Mouse (Mus musculus): ENCODE measurements around the gene Rabgap1l. TPM values are rescaled to one million over a fixed set of nuclear protein-coding genes. Genes with fewer than 3 reads are reported as not detected.
"Not testable (repeated sequence)": the region's sequence is repeated elsewhere in the genome, so short reads cannot be mapped to it uniquely, and the experiment has no call there.

Rabgap1l gene
- polyA plus RNA-seq, 1 experiment from 2014 or later, result 53.5 TPM

GRCm38 (mm10) chr1:160295323-160295722 lies 497.7 kb downstream of the Rabgap1l start:
- WGBS (ENCODE audit: insufficient replicate concordance), result 76% methylated on average over 1 of the region's 1 CpGs
- Histone ChIP-seq H3K4me1 (ENCODE audit: control insufficient read depth, insufficient read depth, low read length) (0 out of 2 replicates have a peak, but pooled peaks cover 4% of the 10 kb centered on the region), H3K4me2 (no peak overlapping the region), H3K9me3 (replicated peaks; ENCODE audit: control insufficient read depth, low read length) (no peaks in the 10 kb centered on the region), H3K4me3 (ENCODE audit: low read depth, low read length) (no peak overlapping the region), H3K36me3 (ENCODE audit: control insufficient read depth, insufficient read depth, low read length) (no peaks in the 10 kb centered on the region), H3K27ac (ENCODE audit: low read depth, low read length) (no peak overlapping the region), H3K27me3 (ENCODE audit: control insufficient read depth, insufficient read depth, low read length) (no peaks in the 10 kb centered on the region), H3K9ac (ENCODE audit: low read depth, low read length) (no peak overlapping the region)
- no peak for ATAC-seq (replicated peaks; ENCODE audit: insufficient number of reproducible peaks, low FRiP score, low TSS enrichment)

GRCm38 (mm10) chr1:160293488-160293887 lies 499.5 kb downstream of the Rabgap1l start:
- Histone ChIP-seq H3K27ac (ENCODE audit: low read depth, low read length) (no peak overlapping the region), H3K4me3 (ENCODE audit: low read depth, low read length) (no peak overlapping the region), H3K9me3 (replicated peaks; ENCODE audit: control insufficient read depth, low read length) (no peaks in the 10 kb centered on the region), H3K4me2 (no peak overlapping the region), H3K36me3 (ENCODE audit: control insufficient read depth, insufficient read depth, low read length) (no peaks in the 10 kb centered on the region), H3K9ac (ENCODE audit: low read depth, low read length) (no peak overlapping the region), H3K4me1 (ENCODE audit: control insufficient read depth, insufficient read depth, low read length) (0 out of 2 replicates have a peak, but pooled peaks cover 4% of the 10 kb centered on the region), H3K27me3 (ENCODE audit: control insufficient read depth, insufficient read depth, low read length) (no peaks in the 10 kb centered on the region)
- ATAC-seq (replicated peaks; ENCODE audit: insufficient number of reproducible peaks, low FRiP score, low TSS enrichment), result no peak
- WGBS (ENCODE audit: insufficient replicate concordance), result 68% methylated on average over 3 of the region's 3 CpGs

- Histone ChIP-seq H3K9ac (ENCODE audit: low read depth, low read length) (no peak overlapping the region), H3K9me3 (replicated peaks; ENCODE audit: control insufficient read depth, low read length) (no peaks in the 10 kb centered on the region), H3K4me1 (ENCODE audit: control insufficient read depth, insufficient read depth, low read length) (0 out of 2 replicates have a peak, but pooled peaks cover under 1% of the 10 kb centered on the region), H3K36me3 (ENCODE audit: control insufficient read depth, insufficient read depth, low read length) (no peaks in the 10 kb centered on the region), H3K4me2 (no peak overlapping the region), H3K27me3 (ENCODE audit: control insufficient read depth, insufficient read depth, low read length) (no peaks in the 10 kb centered on the region), H3K27ac (ENCODE audit: low read depth, low read length) (no peak overlapping the region), H3K4me3 (ENCODE audit: low read depth, low read length) (no peak overlapping the region)
- 86% methylated on average over 2 of the region's 2 CpGs for WGBS (ENCODE audit: insufficient replicate concordance)
- no peak for ATAC-seq (replicated peaks; ENCODE audit: insufficient number of reproducible peaks, low FRiP score, low TSS enrichment)
Measured at GRCm38 (mm10) chr1:160292058-160292457, 501.0 kb downstream of the Rabgap1l start.

- H3K4me3 ChIP-seq (ENCODE audit: low read depth, low read length), result no peak overlapping the region
- WGBS (ENCODE audit: insufficient replicate concordance), result 68% methylated on average over 9 of the region's 9 CpGs
- no peak for ATAC-seq (replicated peaks; ENCODE audit: insufficient number of reproducible peaks, low FRiP score, low TSS enrichment)
- no peak overlapping the region for H3K4me2 ChIP-seq
- H3K36me3 ChIP-seq (ENCODE audit: control insufficient read depth, insufficient read depth, low read length), result no peaks in the 10 kb centered on the region
- no peaks in the 10 kb centered on the region for H3K27me3 ChIP-seq (ENCODE audit: control insufficient read depth, insufficient read depth, low read length)
- H3K4me1 ChIP-seq (ENCODE audit: control insufficient read depth, insufficient read depth, low read length), result 0 out of 2 replicates have a peak, but pooled peaks cover 7% of the 10 kb centered on the region
- no peaks in the 10 kb centered on the region for H3K9me3 ChIP-seq (replicated peaks; ENCODE audit: control insufficient read depth, low read length)
- no peak overlapping the region for H3K27ac ChIP-seq (ENCODE audit: low read depth, low read length)
- H3K9ac ChIP-seq (ENCODE audit: low read depth, low read length), result no peak overlapping the region
Measured at GRCm38 (mm10) chr1:160290242-160290641, 502.8 kb downstream of the Rabgap1l start.

- H3K27ac ChIP-seq (ENCODE audit: low read depth, low read length), result no peak overlapping the region
- H3K27me3 ChIP-seq (ENCODE audit: control insufficient read depth, insufficient read depth, low read length), result no peaks in the 10 kb centered on the region
- no peaks in the 10 kb centered on the region for H3K9me3 ChIP-seq (replicated peaks; ENCODE audit: control insufficient read depth, low read length)
- H3K4me2 ChIP-seq, result no peak overlapping the region
- no peak overlapping the region for H3K4me3 ChIP-seq (ENCODE audit: low read depth, low read length)
- 48% methylated on average over 5 of the region's 5 CpGs for WGBS (ENCODE audit: insufficient replicate concordance)
- no peak overlapping the region for H3K9ac ChIP-seq (ENCODE audit: low read depth, low read length)
- ATAC-seq (replicated peaks; ENCODE audit: insufficient number of reproducible peaks, low FRiP score, low TSS enrichment), result no peak
- H3K4me1 ChIP-seq (ENCODE audit: control insufficient read depth, insufficient read depth, low read length), result 0 out of 2 replicates have a peak, but pooled peaks cover 7% of the 10 kb centered on the region
- H3K36me3 ChIP-seq (ENCODE audit: control insufficient read depth, insufficient read depth, low read length), result no peaks in the 10 kb centered on the region
Measured at GRCm38 (mm10) chr1:160287058-160287645, 505.9 kb downstream of the Rabgap1l start.

- Histone ChIP-seq H3K9me3 (replicated peaks; ENCODE audit: control insufficient read depth, low read length) (no peaks in the 10 kb centered on the region), H3K4me3 (ENCODE audit: low read depth, low read length) (no peak overlapping the region), H3K4me2 (no peak overlapping the region), H3K27ac (ENCODE audit: low read depth, low read length) (no peak overlapping the region), H3K36me3 (ENCODE audit: control insufficient read depth, insufficient read depth, low read length) (no peaks in the 10 kb centered on the region), H3K4me1 (ENCODE audit: control insufficient read depth, insufficient read depth, low read length) (0 out of 2 replicates have a peak, but pooled peaks cover 7% of the 10 kb centered on the region), H3K9ac (ENCODE audit: low read depth, low read length) (no peak overlapping the region), H3K27me3 (ENCODE audit: control insufficient read depth, insufficient read depth, low read length) (no peaks in the 10 kb centered on the region)
- 57% methylated on average over 7 of the region's 7 CpGs for WGBS (ENCODE audit: insufficient replicate concordance)
- ATAC-seq (replicated peaks; ENCODE audit: insufficient number of reproducible peaks, low FRiP score, low TSS enrichment), result no peak
Measured at GRCm38 (mm10) chr1:160286400-160287057, 506.5 kb downstream of the Rabgap1l start.

- Histone ChIP-seq H3K4me1 (ENCODE audit: control insufficient read depth, insufficient read depth, low read length) (0 out of 2 replicates have a peak, but pooled peaks cover 7% of the 10 kb centered on the region), H3K9me3 (replicated peaks; ENCODE audit: control insufficient read depth, low read length) (no peaks in the 10 kb centered on the region), H3K27ac (ENCODE audit: low read depth, low read length) (no peak overlapping the region), H3K27me3 (ENCODE audit: control insufficient read depth, insufficient read depth, low read length) (no peaks in the 10 kb centered on the region), H3K36me3 (ENCODE audit: control insufficient read depth, insufficient read depth, low read length) (no peaks in the 10 kb centered on the region), H3K4me2 (no peak overlapping the region), H3K4me3 (ENCODE audit: low read depth, low read length) (no peak overlapping the region), H3K9ac (ENCODE audit: low read depth, low read length) (no peak overlapping the region)
- 53% methylated on average over 4 of the region's 4 CpGs for WGBS (ENCODE audit: insufficient replicate concordance)
- ATAC-seq (replicated peaks; ENCODE audit: insufficient number of reproducible peaks, low FRiP score, low TSS enrichment), result no peak
Measured at GRCm38 (mm10) chr1:160284241-160284640, 508.8 kb downstream of the Rabgap1l start.

GRCm38 (mm10) chr1:160282166-160282874 lies 510.7 kb downstream of the Rabgap1l start:
- H3K9ac ChIP-seq (ENCODE audit: low read depth, low read length); ATAC-seq (replicated peaks; ENCODE audit: insufficient number of reproducible peaks, low FRiP score, low TSS enrichment); H3K27me3 ChIP-seq (ENCODE audit: control insufficient read depth, insufficient read depth, low read length); H3K4me1 ChIP-seq (ENCODE audit: control insufficient read depth, insufficient read depth, low read length); H3K4me3 ChIP-seq (ENCODE audit: low read depth, low read length); H3K9me3 ChIP-seq (replicated peaks; ENCODE audit: control insufficient read depth, low read length); H3K4me2 ChIP-seq; H3K27ac ChIP-seq (ENCODE audit: low read depth, low read length); H3K36me3 ChIP-seq (ENCODE audit: control insufficient read depth, insufficient read depth, low read length): not testable (repeated sequence)
- 82% methylated on average over 2 of the region's 2 CpGs for WGBS (ENCODE audit: insufficient replicate concordance)
